Mouse (Mus musculus) heart, adult 11 months (tissue): ENCODE results near the gene Fut9.

Experiments
- DNase-seq: peaks from one replicate; pipeline ENCODE4 v3.0.0; 2022

Fut9 gene

GRCm38 (mm10) chr4:25645580-25645979, 154.5 kb downstream of the Fut9 start:
- DNase-seq = no peak

DNA sequence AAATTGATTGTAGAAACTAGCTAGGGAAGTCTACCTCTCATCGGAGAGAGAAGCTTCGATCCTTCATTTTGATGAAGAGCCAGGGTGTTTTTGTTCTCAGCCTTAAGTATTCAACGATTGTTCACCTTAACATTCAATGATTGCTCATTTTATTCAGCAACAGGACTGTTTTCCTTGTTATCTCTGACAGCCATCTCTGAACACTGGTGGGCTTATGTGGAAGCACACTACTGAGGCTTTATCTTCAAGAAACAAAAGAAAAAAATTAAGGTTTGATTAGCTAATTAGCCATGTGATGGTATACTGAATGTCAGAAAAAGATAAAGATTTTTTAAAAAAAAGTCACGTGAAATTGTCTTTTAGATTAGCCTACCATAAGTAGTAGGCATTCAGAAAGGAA, 158.1 kb downstream of the Fut9 start:
- no peak for DNase-seq

- no peak for DNase-seq
These were observed 166.8 kb downstream of the Fut9 start for GRCm38 (mm10) chr4:25633262-25633661.

GRCm38 (mm10) chr4:25628113-25628512, 171.9 kb downstream of the Fut9 start:
- no peak for DNase-seq

DNA sequence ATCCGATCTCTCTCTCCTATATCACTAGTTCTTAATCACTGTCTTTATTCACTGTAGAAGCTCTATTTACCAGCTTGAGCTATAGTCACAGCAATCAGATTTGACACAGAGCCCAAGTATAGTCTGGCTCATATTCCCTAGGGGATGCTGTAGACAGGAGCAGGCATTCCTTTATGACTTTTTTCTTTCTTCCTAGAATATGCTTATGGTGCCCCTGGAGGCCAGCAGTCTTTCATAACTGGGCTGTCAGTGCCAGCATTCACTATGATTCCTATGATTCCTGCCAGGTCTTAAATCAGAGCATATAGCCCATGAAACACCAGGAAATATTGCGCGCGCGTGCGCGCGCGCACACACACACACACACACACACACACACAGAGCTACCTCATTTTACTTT, 172.6 kb downstream of the Fut9 start:
- no peak for DNase-seq

DNA sequence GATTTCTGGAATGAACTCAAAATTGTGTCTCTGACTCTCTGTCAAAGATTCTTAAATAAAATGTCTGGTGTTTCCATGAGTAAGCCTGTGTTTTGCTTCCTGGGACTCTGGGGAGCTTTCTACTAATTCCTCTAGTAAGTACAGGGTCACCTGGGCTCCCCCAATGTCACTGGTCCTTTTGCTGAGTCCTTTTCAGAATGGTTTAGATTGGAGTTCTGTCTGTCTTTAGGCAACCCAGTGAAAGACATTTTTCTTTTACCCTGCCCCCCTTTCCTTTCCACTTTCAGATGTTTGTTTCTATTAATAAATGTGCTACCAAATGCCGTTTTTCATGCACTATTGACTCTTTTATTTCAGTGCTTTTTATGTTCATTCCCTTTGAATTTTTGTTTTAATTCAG, 173.0 kb downstream of the Fut9 start:
- no peak for DNase-seq

DNA sequence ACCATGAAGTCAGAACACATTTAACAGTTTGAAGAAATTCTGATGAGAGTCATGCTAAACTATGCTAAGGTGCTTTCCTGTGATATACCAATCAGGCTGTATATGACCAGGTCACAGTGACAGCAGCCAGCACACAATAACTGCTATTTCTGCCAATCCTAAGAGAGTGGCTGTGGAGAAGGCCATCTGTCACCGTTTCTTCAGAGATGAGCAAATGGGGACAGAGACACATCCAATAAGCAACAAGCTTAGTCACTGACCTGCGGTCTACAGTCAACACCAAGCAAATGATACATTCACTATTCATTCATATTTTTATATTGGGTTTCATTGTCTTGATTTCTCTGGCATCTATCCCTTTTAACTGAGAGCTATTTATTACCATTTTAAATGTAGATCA, 176.9 kb downstream of the Fut9 start:
- no peak for DNase-seq

GRCm38 (mm10) chr4:25617301-25617700, 182.7 kb downstream of the Fut9 start:
- DNase-seq = no peak

GRCm38 (mm10) chr4:25613426-25613825, 186.6 kb downstream of the Fut9 start:
- DNase-seq = no peak

- no peak for DNase-seq
These were observed 189.6 kb downstream of the Fut9 start for GRCm38 (mm10) chr4:25610481-25610880.

DNA sequence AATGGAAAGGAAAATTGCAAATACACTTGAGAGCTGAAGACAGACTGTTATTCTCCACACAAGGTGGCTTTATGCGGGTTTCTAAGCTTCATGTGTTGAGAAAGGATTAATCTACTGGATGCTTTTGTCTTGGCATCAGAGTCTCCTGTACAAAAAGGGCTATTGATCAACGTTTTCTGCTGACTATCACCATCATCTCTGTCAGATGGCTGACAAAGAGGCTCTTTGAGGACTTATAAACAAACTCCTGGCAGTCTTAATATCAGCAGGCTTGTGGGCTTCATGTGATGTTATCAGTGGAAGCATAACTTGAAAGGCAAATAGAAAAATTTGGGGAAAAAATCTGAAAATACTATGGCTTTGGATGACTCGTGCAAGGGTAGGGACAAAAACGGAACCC, 206.8 kb downstream of the Fut9 start:
- DNase-seq = no peak
